Mouse (Mus musculus) testis, adult 2 months (tissue): Measurements from ENCODE around the gene Spns3.

Experiments
- CTCF ChIP-seq: fragments of 200-500 bp; IDR thresholded peaks from 2 replicates; pipeline ENCODE4 v1.5.1; 2012; ENCODE audit warnings: low read depth, mild to moderate bottlenecking, inconsistent platforms, low read length, moderate library complexity; ENCODE audit not compliant: control insufficient read depth, insufficient read depth, insufficient replicate concordance
- POLR2A ChIP-seq: fragments of 200-500 bp; IDR thresholded peaks from 2 replicates; pipeline ENCODE4 v1.6.1; 2012; ENCODE audit warnings: low read depth, mild to moderate bottlenecking, inconsistent platforms, low read length, moderate library complexity; ENCODE audit not compliant: control insufficient read depth

DNA sequence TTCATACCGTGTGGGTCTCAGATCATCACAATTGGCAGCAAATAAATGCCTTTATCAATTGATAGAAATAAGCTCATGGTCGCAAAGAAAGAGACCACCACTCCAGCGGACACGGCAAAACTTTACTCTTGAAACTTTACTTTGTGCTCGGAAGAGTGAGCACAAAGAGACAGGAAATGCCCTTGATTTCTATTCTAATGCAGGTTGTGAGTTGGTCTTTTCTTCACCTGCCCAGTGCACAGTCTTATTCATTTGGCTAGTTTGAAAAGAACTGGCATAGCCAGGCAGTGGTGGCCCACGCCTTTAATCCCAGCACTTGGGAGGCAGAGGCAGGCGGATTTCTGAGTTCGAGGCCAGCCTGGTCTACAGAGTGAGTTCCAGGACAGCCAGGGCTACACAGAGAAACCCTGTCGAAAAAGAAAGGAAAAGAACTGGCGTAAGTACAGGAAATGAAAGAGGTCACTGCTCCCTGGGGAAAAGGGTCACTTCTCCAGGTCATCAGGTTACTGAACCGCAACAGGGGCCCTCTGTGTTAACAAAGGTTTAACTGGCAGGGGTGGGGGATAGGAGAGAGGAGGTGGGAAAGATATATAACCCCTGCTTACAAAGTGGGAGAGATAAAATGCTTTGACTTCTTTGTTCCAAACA is 19.5 kb upstream of the Spns3 start:
- TF ChIP-seq CTCF (no peak), POLR2A (no peak)
